Mouse (Mus musculus) embryonic facial prominence, embryonic 14.5 days (tissue): Measurements from ENCODE around the gene Orm2. TPM values are rescaled to one million over a fixed set of nuclear protein-coding genes. Genes with fewer than 3 reads are reported as not detected.

Experiments
- ATAC-seq: fragments of 200-750 bp; cut with Nextera tagmentation; 2 replicates; pipeline ENCODE4 v1.8.0; 2017; ENCODE audit warnings: low read depth, moderate number of reproducible peaks, moderate TSS enrichment
- DNase-seq: peaks from one replicate; pipeline ENCODE4 v3.0.0-alpha.2; 2015; ENCODE audit warnings: low spot score
- H3K27ac ChIP-seq: fragments of 300-500 bp; sonication (generic); replicated peaks from 2 replicates; pipeline ENCODE4 v1.5.1; 2014; ENCODE audit warnings: low read depth, mild to moderate bottlenecking, low read length, moderate library complexity
- H3K27me3 ChIP-seq: fragments of 300-500 bp; sonication (generic); replicated peaks from 2 replicates; pipeline ENCODE4 v1.6.1; 2014; ENCODE audit warnings: low read length; ENCODE audit not compliant: control insufficient read depth, insufficient read depth
- H3K36me3 ChIP-seq: fragments of 300-500 bp; sonication (generic); 2 replicates; pipeline ENCODE4 v1.6.1; 2014; ENCODE audit warnings: low read length, mixed read lengths; ENCODE audit not compliant: control insufficient read depth, insufficient read depth
- H3K4me1 ChIP-seq: fragments of 300-500 bp; sonication (generic); 2 replicates; pipeline ENCODE4 v1.6.1; 2014; ENCODE audit warnings: antibody characterized with exemption, low read length; ENCODE audit not compliant: control insufficient read depth, insufficient read depth
- H3K4me2 ChIP-seq: fragments of 300-500 bp; sonication (generic); 2 replicates; pipeline ENCODE4 v1.6.1; 2014; ENCODE audit warnings: low read depth, mild to moderate bottlenecking, low read length, moderate library complexity, mixed read lengths
- H3K4me3 ChIP-seq: fragments of 300-500 bp; sonication (generic); 2 replicates; pipeline ENCODE4 v1.5.1; 2014; ENCODE audit warnings: low read depth, mild to moderate bottlenecking, low read length
- H3K9ac ChIP-seq: fragments of 300-500 bp; sonication (generic); 2 replicates; pipeline ENCODE4 v1.6.1; 2014; ENCODE audit warnings: low read depth, mild to moderate bottlenecking, low read length, moderate library complexity, mixed read lengths
- H3K9me3 ChIP-seq: fragments of 300-500 bp; sonication (generic); 2 replicates; pipeline ENCODE4 v1.6.1; 2016; ENCODE audit warnings: low read length; ENCODE audit not compliant: control insufficient read depth
- WGBS: fragments of 180-500 bp; shearing (Covaris S2); extraction: QIAGEN DNeasy Blood & Tissue Kit; methylation state at CpG from one replicate; pipeline ENCODE4 v1.1.7; 2014; 5-methylcytosine and 5-hydroxymethylcytosine counted together
- polyA plus RNA-seq: library from polyadenylated mRNA; unstranded; fragments of >200 nt; fragmentation: Nextera tagmentation; extraction: Ambion mirVana; gene quantifications from 2 replicates; pipeline ENCODE4 v1.2.1, GENCODE M21; 2014

The Orm2 gene
- polyA plus RNA-seq, 1 experiment from 2014 or later: not detected

DNA sequence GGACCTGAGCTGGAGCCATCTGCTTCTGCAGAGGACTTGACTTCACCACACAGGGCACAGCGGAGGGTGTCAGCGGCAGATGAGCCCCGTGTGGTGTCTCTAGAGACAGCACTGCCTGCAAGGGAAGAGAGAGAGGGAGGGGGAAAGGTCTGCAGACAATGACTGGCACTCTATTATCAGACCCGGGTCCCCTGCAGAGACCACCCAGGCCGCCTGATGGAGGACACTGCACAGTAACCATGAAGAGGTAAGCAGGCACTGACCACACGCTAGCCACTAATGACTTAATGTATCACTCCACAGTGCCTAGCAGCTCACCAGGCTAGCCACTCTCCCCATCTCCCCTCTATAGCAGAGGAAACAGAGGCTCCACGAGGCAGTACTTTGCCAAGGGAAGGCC is 8.6 kb downstream of the Orm2 start:
- no peaks in the 10 kb centered on the region for H3K27me3 ChIP-seq
- DNase-seq (no peak), ATAC-seq (no peak)
- no peaks in the 10 kb centered on the region for H3K9me3 ChIP-seq
- 44% methylated on average over 7 of the region's 7 CpGs for WGBS
- H3K4me1 ChIP-seq: no peaks in the 10 kb centered on the region
- peaks cover 56% of the 10 kb centered on the region; the same call in 1 of the 2 replicates for H3K36me3 ChIP-seq
- no peak overlapping the region for H3K4me2 ChIP-seq
- no peak overlapping the region for H3K9ac ChIP-seq
- H3K27ac ChIP-seq: no peak overlapping the region
- H3K4me3 ChIP-seq: no peak overlapping the region

DNA sequence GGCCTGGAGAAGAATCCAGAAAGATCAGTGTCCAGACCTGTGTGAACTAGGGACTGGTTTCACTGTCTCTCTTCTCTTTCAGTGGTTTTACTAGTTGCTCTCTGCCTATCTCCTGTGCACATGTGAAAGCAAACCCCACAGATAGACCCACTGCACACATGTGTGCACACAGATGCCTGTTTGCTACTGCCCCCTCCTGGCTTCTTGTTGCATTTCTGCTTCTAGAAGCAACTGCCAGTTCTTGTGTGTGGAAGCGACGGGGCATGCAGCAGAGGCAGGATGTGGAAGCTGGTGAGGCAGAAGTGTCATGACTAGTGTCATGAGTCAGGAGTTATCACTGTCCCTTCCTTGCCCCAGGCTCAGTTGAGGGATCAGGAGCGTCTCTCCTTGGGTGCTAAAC is 9.6 kb downstream of the Orm2 start:
- H3K36me3 ChIP-seq: peaks cover 66% of the 10 kb centered on the region; the same call in 1 of the 2 replicates
- 53% methylated on average over 3 of the region's 3 CpGs for WGBS

DNA sequence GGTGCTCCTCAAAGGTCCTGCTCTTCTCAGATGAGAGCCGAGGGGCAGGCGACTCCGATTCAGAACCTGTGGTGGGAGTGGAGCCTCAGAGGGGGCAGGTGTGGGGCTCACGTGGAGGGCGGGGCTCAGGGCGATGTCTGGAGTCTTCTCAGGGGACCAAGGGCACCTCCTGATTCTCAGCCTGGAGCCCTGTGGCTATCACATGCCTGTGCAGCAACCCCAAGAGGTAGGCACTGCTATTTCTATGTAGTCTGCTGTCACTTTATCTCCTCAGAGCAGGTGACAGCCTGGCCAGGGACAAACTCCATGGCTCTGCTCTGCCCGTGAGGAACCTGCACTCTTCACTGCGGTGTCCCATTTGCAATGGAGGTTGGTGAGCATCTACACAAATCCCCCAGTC is 11.2 kb downstream of the Orm2 start:
- no peaks in the 10 kb centered on the region for H3K27me3 ChIP-seq
- 93% methylated on average over 8 of the region's 8 CpGs for WGBS
- no peaks in the 10 kb centered on the region for H3K9me3 ChIP-seq
- H3K27ac ChIP-seq: no peak overlapping the region
- H3K4me2 ChIP-seq: no peak overlapping the region
- no peak overlapping the region for H3K9ac ChIP-seq
- no peak overlapping the region for H3K4me3 ChIP-seq
- DNase-seq: no peak
- no peaks in the 10 kb centered on the region for H3K4me1 ChIP-seq
- no peak for ATAC-seq
- H3K36me3 ChIP-seq: peaks cover 67% of the 10 kb centered on the region; the same call in 1 of the 2 replicates

More for the DNA sequence above, 9.6 kb downstream of the Orm2 start:
- Histone ChIP-seq H3K27me3 (no peaks in the 10 kb centered on the region), H3K9ac (no peak overlapping the region), H3K4me3 (no peak overlapping the region), H3K4me2 (no peak overlapping the region), H3K27ac (no peak overlapping the region), H3K9me3 (no peaks in the 10 kb centered on the region), H3K4me1 (no peaks in the 10 kb centered on the region)
- ATAC-seq (no peak), DNase-seq (peak; percentile 55)

DNA sequence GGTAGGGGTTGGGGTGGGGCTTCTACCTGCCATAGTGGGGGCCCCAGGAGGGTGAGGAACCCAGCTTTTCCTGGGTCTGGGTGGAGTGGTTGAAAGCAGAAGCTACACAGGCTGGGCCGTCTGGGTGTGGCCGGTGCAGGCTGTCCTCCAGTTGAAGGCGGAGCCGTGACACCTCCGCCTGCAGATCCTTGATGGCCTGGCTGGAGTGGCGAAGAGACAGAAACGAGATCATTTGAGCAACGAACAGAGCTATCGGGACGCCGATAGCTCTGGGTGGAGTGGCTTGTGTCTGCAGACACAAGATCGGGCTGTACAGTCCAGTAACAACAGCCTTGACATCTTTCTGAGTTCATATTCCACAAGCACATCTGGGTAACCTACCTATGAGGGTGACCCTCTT is 12.1 kb downstream of the Orm2 start:
- no peak for DNase-seq
- 87% methylated on average over 12 of the region's 12 CpGs for WGBS
- no peak overlapping the region for H3K9ac ChIP-seq

DNA sequence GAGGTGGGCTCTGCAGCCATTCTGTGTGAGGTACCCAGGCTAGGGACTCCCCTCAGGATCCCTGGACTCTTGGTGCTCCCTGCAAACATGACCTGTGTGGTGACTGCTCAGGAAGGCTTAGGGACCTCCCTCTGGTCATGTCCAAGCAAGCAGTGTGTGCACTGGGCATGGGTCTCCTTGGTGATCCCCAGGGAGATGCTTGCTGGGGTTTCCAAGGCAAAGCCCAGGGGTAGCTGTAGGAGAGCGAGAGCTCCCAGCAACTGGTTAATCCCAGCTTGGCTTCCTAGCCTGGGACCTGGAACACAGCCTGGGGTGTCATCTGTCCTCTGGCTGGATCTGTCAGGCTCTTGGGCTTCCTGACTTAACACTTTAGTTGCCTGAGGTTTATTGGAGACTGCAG is 13.1 kb downstream of the Orm2 start:
- DNase-seq: peak; percentile 45
- peaks cover 72% of the 10 kb centered on the region for H3K36me3 ChIP-seq
- 71% methylated on average over 1 of the region's 1 CpGs for WGBS

More for the DNA sequence above, 12.1 kb downstream of the Orm2 start:
- no peaks in the 10 kb centered on the region for H3K27me3 ChIP-seq
- peaks cover 71% of the 10 kb centered on the region; the same call in 1 of the 2 replicates for H3K36me3 ChIP-seq
- no peak overlapping the region for H3K27ac ChIP-seq
- H3K4me3 ChIP-seq: no peak overlapping the region
- no peak overlapping the region for H3K4me2 ChIP-seq
- H3K9me3 ChIP-seq: no peaks in the 10 kb centered on the region
- no peak for ATAC-seq
- no peaks in the 10 kb centered on the region for H3K4me1 ChIP-seq

DNA sequence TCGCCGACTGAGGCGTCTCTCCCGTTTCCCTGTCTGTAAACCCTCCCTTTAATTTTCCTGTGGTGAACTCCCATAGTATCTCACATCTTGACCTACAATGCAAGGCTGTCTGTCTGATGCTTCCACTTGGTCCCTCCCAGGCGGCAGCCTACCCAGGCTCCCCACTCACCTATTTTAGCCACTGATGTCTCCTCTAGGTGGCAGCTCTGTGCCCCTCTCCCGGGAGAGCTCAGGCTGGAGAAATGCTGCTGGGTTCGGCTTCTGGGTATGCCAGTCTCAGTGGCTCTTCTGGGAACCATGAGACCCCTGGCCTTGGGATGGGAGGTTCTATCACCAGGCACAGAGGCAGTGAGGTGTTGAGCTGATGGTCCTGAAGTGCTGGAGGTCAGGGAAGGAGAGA is 15.2 kb downstream of the Orm2 start:
- no peaks in the 10 kb centered on the region for H3K9me3 ChIP-seq
- ATAC-seq (no peak), DNase-seq (no peak)
- H3K36me3 ChIP-seq: peaks cover 86% of the 10 kb centered on the region
- H3K4me3 ChIP-seq: no peak overlapping the region
- WGBS: 68% methylated on average over 7 of the region's 7 CpGs
- H3K4me2 ChIP-seq: no peak overlapping the region
- no peak overlapping the region for H3K27ac ChIP-seq
- no peak overlapping the region for H3K9ac ChIP-seq
- H3K27me3 ChIP-seq: no peaks in the 10 kb centered on the region
- no peaks in the 10 kb centered on the region for H3K4me1 ChIP-seq

More for the DNA sequence above, 13.1 kb downstream of the Orm2 start:
- no peaks in the 10 kb centered on the region for H3K4me1 ChIP-seq
- no peak overlapping the region for H3K4me3 ChIP-seq
- no peak overlapping the region for H3K27ac ChIP-seq
- H3K4me2 ChIP-seq: no peak overlapping the region
- H3K9ac ChIP-seq: no peak overlapping the region
- H3K27me3 ChIP-seq: no peaks in the 10 kb centered on the region
- no peak for ATAC-seq
- H3K9me3 ChIP-seq: no peaks in the 10 kb centered on the region

DNA sequence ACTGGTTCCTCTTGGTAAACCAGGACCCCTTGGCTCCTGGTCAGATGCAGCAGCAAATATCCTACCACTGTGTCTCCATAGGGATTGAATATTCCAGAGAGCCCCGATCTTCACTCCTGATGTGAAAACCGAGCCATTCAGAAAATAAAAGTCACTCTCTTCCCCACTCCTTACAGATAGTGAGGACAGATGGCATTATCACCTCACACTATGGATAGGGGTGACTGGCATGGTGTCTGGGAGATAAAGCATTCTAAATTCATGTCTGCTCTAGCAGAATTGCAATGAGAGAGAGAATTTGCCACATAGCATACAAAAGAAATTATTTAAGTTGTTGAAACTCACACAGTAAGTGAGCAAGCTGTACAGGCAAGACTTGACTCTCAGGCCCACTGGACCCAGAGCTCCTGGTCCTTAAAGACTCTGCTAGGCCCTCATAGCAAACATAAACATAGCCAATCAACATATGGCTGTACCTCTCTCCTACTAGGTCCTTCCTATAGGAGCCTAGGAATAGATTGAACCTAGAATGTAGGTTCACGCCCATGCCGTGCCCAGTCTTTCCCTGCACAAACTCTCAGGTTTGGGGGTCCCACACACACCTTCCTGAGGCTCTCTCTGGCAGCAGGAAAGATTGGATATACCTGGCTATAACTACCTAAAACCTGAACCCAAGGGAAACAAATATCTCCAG is 20.6 kb downstream of the Orm2 start:
- H3K36me3 ChIP-seq: peaks cover 79% of the 10 kb centered on the region
- H3K4me3 ChIP-seq: no peak overlapping the region
- H3K27ac ChIP-seq: no peak overlapping the region
- ATAC-seq: no peak
- H3K4me2 ChIP-seq: no peak overlapping the region
- no peak overlapping the region for H3K9ac ChIP-seq
- H3K27me3 ChIP-seq: no peaks in the 10 kb centered on the region
- 89% methylated on average over 4 of the region's 4 CpGs for WGBS
- no peaks in the 10 kb centered on the region for H3K9me3 ChIP-seq
- no peaks in the 10 kb centered on the region for H3K4me1 ChIP-seq
- DNase-seq: no peak

DNA sequence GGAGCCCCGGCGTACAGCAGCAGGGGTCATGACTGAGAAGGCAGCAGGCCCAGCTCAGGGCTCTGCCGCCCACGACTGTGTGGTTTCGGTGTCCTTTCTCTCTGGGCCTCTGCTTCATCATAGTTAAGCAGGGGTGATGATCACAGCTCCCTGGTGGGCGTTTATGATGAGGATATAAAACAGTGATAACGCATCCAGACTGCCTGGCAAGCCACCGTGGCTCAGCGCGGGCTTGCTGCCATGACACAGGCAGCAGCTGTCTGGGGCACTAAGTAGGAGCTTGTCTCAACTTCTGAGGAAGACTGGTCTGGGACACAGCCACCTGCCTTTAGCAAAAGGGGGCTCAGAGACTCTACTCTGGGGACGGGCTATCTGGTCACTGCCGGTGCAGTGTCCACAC is 21.2 kb downstream of the Orm2 start:
- Histone ChIP-seq H3K4me3 (no peak overlapping the region), H3K27ac (no peak overlapping the region), H3K4me2 (no peak overlapping the region), H3K9ac (no peak overlapping the region), H3K36me3 (peaks cover 76% of the 10 kb centered on the region), H3K27me3 (no peaks in the 10 kb centered on the region), H3K4me1 (no peaks in the 10 kb centered on the region), H3K9me3 (no peaks in the 10 kb centered on the region)
- DNase-seq (no peak), ATAC-seq (no peak)
- WGBS: 86% methylated on average over 12 of the region's 12 CpGs

DNA sequence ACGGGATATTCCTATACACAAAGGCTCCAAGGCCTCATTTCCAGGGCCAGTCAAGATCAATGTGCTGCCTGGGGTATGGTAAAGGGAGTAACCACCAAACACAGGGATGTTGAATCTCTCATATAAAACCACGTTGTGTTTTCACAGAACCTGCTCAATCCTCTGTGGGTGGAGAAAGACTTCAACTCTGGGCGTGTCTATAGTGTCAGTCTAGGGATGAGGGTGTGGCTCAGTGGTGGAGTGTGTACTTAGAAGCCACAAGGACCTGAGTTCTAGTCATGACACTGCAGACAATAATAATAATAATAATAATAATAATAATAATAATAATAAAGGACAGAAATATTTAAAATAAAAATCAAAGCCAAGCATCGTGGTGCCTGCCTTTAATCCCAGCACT is 22.0 kb downstream of the Orm2 start:
- no peak for ATAC-seq
- H3K4me2 ChIP-seq: no peak overlapping the region
- H3K27me3 ChIP-seq: no peaks in the 10 kb centered on the region
- 91% methylated on average over 4 of the region's 4 CpGs for WGBS
- H3K9ac ChIP-seq: no peak overlapping the region
- H3K4me1 ChIP-seq: no peaks in the 10 kb centered on the region
- no peak overlapping the region for H3K27ac ChIP-seq
- no peak for DNase-seq
- H3K36me3 ChIP-seq: peaks cover 69% of the 10 kb centered on the region
- H3K4me3 ChIP-seq: no peak overlapping the region
- H3K9me3 ChIP-seq: no peaks in the 10 kb centered on the region
